Mouse (Mus musculus) c-Kit-positive CD71-positive TER-119-negative erythroid progenitor cells, embryonic 14.5 days (primary cell): ENCODE results near the gene Elf1.
"Not testable (repeated sequence)": the region's sequence is repeated elsewhere in the genome, so short reads cannot be mapped to it uniquely, and the experiment has no call there.

Experiments
- DNase-seq: peaks from one replicate; pipeline ENCODE4 v3.0.0-alpha.2; 2013; ENCODE audit warnings: low read depth

Elf1 gene

DNA sequence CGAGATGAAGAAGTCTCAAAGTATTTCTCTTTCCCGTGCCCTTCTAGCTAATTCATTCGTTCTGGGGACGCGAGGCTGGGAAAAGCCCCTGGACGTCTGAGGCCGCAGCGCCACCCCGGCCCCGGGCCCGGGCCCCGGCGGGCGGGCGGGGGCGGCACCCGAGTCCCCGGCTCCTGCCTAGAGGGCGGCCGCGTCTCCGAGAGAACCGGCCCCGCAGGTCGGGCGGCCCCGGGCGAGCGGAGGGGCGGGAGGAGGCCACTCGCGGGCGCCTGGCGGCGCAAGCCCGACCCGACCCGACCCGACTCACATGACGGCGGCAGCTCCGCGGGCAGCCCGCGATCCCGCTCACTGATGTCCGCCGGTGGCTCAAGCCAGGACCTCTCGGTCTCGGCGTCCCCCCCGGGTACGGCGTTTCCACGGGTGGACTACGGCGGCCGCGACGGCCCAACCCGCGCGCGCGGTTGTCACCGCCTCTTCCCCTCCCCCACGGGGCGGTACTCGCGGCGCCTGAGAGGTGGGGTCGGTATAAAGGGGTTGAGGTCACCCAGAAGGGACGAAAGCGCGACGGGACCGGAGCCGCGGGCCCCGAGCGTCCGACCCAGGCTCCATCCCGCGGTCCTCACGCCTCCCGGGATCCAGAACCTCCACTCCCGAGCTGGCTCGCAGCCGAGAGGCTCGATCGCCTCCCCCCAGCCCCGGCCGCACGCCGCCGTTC lies at the start of gene Elf1:
Elf1 (plus strand) TSS at position 571 of the 715 bp plus-strand sequence.
- peak; percentile 66 for DNase-seq

GRCm38 (mm10) chr14:79434068-79434467 lies 46.9 kb upstream of the Elf1 start:
- no peak for DNase-seq

GRCm38 (mm10) chr14:79440655-79441054 lies 40.3 kb upstream of the Elf1 start:
- no peak for DNase-seq

GRCm38 (mm10) chr14:79441441-79441840 lies 39.6 kb upstream of the Elf1 start:
- DNase-seq: no peak

DNA sequence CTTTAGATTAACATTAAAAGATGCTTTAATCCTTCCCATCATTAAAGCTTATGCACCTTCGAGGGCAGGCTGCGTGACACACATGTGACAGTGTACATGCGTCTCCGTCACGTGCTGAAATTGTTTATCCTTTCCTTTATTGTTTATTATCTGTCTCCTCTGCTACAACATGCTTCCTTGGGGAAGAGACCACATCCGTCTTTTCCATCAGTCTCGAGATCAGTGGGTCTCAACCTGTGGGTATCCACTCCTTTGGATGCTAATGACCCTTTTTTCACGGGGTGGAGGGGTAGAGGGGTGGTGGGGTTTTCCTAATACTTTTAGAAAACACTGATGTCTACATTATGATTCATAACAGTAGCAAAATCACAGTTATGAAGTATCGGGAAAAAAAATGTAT lies 36.4 kb upstream of the Elf1 start:
- DNase-seq: no peak

- no peak for DNase-seq
These were observed 35.9 kb upstream of the Elf1 start for GRCm38 (mm10) chr14:79445055-79445620.

DNA sequence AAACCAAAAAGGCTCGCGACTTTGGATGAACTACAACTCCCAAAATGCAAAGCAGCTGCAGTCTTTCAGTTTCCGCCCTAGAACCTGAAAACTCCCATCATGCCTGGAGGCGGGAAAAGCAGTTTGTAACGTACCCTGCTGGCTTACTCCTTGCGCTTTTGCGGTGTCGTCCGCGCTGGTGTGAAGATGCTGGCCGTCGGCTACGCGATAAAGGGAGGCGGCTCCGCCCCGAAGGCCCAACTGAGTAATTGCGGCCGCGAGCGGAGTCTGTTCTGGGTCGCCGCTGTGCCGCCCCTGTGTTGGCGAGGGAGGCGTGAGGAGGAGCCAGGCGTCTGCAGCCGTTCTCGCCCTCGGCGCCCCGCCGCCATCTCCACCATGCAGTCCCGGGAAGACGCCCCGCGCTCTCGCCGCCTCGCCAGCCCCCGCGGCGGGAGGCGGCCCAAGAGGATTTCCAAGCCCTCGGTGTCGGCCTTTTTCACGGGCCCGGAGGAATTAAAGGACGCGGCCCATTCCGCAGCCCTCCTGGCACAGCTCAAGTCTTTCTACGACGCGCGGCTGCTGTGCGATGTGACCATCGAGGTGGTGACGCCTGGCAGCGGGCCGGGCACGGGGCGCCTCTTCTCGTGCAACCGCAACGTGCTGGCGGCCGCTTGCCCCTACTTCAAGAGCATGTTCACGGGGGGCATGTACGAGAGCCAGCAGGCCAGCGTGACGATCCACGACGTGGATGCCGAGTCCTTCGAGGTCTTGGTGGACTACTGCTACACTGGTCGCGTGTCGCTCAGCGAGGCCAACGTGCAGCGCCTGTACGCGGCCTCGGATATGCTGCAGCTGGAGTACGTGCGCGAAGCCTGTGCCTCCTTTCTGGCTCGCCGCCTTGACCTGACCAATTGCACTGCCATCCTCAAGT lies 29.1 kb upstream of the Elf1 start, which contains the start of gene Kbtbd6:
Kbtbd6 (plus strand) TSS at position 155 of the 910 bp plus-strand sequence.
- DNase-seq: peak; percentile 95

DNA sequence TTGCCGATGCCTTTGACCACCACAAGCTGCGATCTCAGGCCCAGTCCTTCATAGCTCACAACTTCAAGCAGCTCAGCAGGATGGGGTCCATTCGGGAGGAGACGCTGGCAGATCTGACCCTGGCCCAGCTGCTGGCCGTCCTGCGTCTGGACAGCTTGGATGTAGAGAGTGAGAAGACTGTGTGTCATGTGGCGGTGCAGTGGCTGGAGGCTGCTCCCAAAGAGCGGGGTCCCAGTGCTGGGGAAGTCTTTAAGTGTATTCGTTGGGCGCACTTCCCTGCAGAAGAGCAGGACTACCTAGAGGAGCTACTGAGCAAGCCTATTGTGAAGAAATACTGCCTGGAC lies 28.4 kb upstream of the Elf1 start:
- DNase-seq: not testable (repeated sequence)

DNA sequence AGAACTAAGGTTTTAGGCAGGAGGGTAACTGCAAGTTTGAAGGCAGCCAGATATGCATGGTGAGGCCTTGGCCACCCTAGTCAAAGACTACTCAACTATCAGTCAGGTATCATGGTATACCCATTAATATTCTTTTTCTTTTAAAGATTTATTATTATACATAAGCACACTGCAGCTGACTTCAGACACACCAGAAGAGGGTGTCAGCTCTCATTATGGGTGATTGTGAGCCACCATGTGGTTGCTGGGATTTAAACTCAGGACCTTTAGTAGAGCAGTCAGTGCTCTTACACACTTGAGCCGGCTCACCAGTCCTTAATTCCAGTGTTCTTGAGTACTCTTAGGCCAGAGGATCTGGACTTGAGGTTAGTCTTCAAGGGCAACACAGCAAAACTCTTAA lies 20.6 kb upstream of the Elf1 start:
- DNase-seq: no peak

DNA sequence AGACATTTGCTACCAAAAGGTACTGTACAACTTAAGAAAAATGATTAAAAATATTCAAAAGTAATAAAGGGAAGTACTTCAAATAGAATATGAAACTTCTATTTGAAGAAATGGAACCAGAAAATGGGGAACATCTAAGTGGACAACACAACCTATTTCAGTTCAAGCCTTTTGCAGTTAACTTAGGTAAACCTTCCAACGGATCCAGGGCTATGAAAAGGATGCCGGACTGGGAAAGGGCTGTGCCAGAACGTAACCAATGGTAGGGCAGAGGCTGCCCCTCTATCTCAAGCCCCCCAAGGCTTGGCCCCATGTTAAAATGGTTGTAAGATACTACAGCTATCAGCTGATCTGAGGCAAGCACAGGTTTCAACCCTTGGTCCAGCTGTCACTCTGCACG lies 20.0 kb upstream of the Elf1 start:
- DNase-seq: no peak

DNA sequence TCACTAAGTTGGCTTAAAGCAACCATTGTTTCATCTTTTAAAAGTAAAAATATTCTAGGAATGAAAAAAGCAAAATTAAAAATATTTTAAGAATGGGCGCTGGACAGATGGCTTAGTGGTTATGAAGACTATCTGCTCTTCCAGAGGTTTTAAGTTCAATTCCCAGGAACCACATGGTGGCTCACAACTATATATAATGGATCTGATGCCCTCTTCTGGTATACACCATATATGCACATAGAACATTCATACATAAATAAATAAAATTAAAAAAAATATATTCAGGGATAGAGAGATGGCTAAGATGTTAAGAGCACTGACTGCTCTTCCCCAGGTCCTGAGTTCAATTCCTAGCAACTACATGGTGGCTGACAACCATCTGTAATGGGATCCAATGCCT lies 15.4 kb upstream of the Elf1 start:
- DNase-seq: no peak

DNA sequence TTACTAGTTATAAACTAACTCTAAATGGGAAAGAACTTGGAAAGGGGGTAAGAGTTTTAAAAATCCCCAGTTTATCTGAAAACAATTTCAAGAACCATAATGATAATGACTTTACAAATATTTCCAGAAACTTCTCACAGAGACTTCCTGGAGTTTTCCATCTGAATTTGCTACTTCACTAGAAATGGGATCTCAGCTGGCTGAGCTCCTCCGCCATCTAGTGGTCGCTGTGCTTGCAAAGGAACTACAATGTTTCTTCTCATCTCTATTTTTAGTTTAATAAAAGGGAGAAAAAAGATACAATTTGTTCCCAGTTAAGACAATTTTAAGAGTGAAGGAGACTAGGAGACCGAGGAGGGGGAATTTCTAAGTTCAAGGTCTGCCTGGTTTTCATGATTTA lies 13.4 kb upstream of the Elf1 start:
- DNase-seq: peak; percentile 45

GRCm38 (mm10) chr14:79473384-79473783 lies 7.6 kb upstream of the Elf1 start:
- DNase-seq: no peak

DNA sequence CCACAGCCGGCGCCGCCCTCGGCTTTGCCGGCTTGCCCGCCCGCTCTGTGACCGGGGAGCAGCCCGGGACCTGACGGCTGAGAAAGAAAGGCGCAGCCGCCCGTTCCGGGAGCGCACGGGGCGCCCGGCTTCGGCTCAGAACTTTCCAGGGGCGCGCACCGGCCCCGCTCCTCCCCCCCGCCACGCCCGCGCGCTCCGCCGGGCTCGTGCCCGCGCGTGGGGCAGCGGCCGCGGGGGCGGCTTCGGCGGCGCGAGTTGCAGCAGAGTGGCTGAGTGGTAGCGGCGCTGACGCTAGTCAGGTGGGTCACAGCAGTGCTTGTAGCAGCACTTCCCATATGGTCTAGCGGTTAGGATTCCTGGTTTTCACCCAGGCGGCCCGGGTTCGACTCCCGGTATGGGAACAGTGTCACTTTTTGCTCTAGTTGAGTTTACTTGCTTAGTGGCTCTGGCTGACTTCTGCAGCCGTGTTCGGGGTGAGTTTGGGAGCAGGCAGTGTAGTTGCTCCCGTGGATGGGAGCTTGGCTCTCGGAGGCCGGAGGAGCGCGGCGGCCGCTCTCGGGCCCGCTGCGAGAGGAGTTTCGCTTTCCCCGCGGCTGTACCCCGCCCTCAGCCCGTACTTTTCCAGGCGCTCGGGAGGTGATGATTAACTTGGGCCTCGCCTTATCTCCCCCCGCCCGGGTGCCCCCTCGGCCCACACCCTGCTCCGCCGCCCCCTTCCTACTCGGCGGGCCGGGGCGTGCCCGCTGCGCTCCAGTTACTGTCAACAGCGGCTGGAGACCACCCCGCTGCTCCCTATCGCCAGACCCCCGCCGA lies 551 bp downstream of the Elf1 start, which contains the start of gene Wbp4:
Wbp4 (minus strand) TSS at position 182 of the 813 bp plus-strand sequence.
- peak; percentile 78 for DNase-seq

- no peak for DNase-seq
These were observed 1.3 kb downstream of the Elf1 start for GRCm38 (mm10) chr14:79482251-79482661.

GRCm38 (mm10) chr14:79482747-79483355 lies 1.9 kb downstream of the Elf1 start:
- DNase-seq: no peak

DNA sequence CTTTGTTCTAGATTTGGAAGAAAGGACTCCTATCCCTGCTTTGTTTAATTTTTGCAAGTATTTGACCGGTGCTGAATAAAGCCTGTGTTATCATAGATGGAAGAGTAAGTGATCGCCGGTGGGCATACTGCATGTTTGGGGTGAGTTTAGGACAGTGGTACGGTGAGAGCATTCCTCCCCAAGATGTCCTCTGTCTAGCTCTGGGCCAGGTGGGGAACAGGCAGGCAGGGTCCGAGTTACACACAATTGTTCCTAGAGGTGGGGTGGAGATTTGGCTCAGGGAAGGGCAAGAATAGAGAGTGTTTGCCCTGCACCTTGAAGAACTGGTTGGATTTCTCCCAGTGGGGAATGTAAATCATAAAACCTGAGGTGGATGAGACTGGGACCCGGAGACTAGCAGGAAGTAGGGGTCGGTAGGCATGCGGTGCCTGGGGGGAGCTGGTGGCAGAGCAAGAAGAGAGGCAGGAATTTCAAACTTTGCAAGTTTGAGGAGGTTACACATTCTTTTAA lies 2.7 kb downstream of the Elf1 start:
- DNase-seq: no peak

- DNase-seq: no peak
These were observed 5.6 kb downstream of the Elf1 start for GRCm38 (mm10) chr14:79486617-79486992.

- DNase-seq: no peak
These were observed 6.2 kb downstream of the Elf1 start for GRCm38 (mm10) chr14:79486993-79487731.

DNA sequence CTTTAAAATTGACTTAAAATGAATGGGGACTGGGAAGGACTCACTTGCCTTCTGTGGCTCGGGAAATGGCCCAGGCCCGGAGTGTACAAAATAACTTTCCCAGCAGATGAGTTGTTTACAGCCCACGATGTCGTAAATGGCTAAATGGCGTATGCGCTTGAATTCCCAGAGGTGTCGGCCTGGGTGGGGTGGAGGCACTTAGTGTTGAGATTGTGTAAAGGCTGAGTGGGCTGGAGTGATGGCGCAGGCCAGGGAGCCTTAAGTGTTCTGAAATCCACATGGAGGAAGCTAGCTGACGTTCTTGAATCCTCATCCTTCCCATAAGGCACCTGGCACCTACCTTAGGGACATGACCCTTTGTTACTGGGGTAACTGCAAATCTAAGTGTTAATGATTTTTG lies 7.5 kb downstream of the Elf1 start:
- DNase-seq: no peak

DNA sequence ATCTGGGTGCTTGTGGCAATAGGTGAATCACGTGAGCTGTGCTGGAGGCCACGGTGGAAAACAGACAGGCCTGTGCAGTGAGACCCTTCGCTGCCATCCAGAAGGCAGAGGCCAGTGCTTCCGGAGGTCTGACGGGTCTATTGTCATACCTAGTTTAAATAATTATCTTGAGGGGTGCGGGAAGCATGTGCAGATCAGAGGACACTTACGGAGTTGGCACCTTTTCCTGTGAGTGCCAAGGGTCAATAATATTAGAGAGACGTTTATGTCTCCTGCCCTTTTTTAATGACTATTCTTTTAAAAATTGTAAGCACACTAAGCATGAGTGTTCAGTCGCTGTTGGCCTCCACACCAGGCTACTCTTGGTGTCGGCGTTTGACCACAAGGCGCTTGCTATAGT lies 8.2 kb downstream of the Elf1 start:
- DNase-seq: no peak
